Mouse (Mus musculus) A20 (cell line): ENCODE data around the gene Gnptg.

Experiments used
- DNase-seq: peaks from one replicate; pipeline ENCODE4 v3.0.0-alpha.2; 2011; ENCODE audit warnings: low read depth, low spot score

The Gnptg gene

GRCm38 (mm10) chr17:25188150-25189031 lies 51.5 kb downstream of the Gnptg start, which contains the start of gene Unkl:
Unkl (plus strand) TSS chr17:25188397.
- DNase-seq = peak; percentile 84

- no peak for DNase-seq
Observed at GRCm38 (mm10) chr17:25187784-25188149, 52.2 kb downstream of the Gnptg start.

DNA sequence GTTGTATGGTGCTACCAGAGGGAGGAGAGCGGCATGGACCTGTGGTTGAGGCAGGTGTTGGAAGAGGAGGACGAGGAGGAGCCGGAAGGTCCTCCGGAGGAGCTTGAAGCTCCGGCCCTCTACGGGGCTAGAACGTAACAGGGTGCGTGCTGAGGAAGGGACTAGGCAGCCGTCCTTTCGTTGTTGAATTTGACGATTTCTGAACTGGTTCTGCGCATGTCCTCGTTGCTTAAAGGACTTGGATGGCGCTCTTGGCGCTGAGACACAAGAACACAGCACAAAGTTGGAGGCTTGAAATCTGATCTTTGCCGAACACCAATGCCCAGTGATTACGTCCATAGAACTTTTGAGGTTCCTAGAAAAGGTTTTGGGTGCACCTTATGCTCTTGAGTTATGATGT lies 55.0 kb downstream of the Gnptg start:
- no peak for DNase-seq

GRCm38 (mm10) chr17:25184129-25184691 lies 55.7 kb downstream of the Gnptg start, which contains the start of gene BC003965:
BC003965 (plus strand) TSS chr17:25184554.
- peak; percentile 99 for DNase-seq
